Mouse (Mus musculus) lung, adult 18-20 months (tissue): ENCODE results near the gene 4930432M17Rik.

ENCODE experiments used
- DNase-seq, 2 experiments: peaks; one replicate each; pipeline ENCODE4 v3.0.0; 2022; ENCODE audit warnings: mixed read lengths in 2 of 2

The 4930432M17Rik gene

GRCm38 (mm10) chr3:121670462-121670861 is at the start of gene 4930432M17Rik:
TSS of gene 4930432M17Rik (plus strand) at chr3:121670762.
- DNase-seq, result no peak

DNA sequence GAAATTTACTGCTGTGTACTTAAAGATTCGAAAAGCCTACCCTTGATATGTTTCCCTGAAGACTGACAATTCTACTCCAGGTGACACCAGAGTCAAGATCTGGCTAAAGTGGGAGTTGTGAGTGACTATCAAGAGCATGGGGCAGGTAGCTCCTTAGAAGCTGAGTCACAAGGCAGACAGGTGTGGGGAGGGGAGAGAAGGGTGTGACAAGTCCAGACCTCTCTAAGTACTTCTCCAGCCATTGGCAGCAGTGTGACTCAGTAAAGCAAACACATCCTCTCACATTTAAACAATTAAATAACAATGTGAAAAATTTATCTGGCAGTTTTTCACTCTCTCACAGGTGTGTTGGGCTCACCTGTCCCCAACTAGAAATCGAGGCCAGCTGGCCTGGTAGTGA is 44.9 kb upstream of the 4930432M17Rik start:
- DNase-seq, result peak; percentile 83 to 87

GRCm38 (mm10) chr3:121626273-121626672 is 44.3 kb upstream of the 4930432M17Rik start:
- DNase-seq, result no peak

DNA sequence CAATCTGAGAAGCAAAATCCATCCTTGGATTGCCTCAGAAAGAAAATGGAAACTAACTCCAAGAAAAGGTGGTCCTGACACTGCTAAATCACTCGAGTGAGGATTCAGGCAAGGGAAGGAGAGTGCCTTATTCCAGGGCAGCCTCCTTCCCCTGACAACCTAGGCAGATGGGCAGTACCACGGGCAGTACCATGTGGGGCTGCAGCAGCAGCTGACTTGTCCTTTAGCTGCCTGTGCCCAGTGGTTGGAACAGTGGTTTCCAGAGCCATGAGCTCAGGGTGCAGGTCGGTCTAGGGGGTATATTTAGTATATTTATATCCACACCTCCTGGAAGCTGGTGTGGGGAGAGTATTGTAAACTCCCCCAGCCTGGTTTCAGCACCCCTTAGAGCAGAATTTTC is 42.3 kb upstream of the 4930432M17Rik start:
- DNase-seq, result no peak

DNA sequence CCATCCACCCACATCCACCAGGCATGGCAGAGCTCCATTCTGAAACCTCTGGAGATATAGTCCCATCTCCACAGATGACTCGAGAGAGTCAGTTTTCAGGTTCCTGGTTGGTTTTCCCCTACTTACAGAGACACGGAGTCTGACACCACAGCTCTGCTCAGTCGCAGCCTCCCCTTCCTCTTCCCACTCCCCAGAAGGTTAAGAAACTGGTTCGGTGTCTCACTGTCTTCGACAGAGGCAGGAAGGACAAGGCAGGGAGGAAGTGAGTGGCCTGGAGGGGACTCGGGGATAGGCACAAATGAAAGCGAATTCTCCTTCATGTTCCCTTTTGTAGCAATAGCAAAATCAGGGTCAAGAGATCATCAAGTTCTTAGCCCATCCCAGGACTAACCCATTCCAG is 39.9 kb upstream of the 4930432M17Rik start:
- DNase-seq, result no peak

DNA sequence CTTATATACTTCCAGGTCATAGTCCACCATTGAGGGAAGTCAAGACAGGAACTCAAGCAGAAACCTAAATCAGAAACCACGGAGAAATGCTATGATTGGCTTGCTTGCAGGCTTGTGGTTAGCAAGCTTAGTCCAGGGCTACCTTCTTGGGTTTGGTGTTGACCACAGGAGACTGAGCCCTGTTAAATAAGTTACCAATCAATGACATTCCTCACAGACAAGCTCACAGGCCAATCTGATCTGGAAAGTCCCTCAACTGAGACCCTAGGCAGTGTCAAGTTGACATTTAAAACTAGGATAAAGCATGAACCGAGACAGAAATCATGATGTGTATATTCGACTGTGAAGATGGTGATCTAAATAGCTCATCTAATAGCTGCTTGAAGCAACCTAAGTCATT is 35.6 kb upstream of the 4930432M17Rik start:
- no peak for DNase-seq

DNA sequence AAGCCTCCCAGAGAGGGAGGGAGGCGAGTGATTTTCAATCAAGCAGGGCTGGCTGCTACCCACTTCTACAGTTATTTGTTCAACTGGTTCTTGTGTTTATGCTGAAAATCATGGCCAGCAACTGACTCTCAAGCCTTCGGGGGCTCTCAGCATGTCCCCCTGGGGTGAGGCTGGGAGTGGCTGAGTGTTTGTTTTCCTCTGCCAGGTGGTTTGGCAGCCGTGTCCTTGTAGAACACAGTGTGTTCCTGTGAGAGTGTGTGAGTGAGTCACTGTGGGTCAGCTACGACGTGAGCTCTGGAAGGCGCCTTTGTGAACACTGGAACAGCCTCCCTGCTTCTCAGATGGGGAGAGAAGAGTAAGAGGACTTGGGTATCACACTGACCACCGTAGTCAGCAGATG is 35.1 kb upstream of the 4930432M17Rik start:
- DNase-seq, result peak; percentile 91 to 95

DNA sequence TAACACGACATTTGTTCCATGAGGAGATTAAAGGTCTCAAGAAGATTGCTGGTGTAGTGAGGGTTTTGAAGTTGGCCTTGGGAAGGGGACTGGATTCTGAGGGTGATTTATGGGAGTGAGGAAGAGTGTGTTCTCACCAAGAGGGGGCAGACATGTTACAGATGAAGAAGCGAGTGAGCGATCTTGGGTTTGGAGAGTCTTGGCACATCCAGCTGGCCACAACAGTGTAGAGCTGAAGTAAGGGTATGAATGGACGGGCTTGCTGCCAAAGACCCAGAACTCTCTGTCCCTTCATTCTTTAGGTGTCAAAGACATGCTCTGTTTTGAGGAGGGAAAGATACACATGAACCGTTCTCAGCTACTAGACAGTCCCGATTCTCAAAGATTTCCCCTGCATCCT is 34.2 kb upstream of the 4930432M17Rik start:
- peak; percentile 75 to 86 for DNase-seq

- DNase-seq, result no peak
Measured at GRCm38 (mm10) chr3:121636748-121637147, 33.8 kb upstream of the 4930432M17Rik start.

GRCm38 (mm10) chr3:121637792-121638191 is 32.8 kb upstream of the 4930432M17Rik start:
- DNase-seq, result no peak

- DNase-seq, result no peak
Measured at GRCm38 (mm10) chr3:121638241-121638640, 32.3 kb upstream of the 4930432M17Rik start.

GRCm38 (mm10) chr3:121640611-121641010 is 30.0 kb upstream of the 4930432M17Rik start:
- no peak for DNase-seq

DNA sequence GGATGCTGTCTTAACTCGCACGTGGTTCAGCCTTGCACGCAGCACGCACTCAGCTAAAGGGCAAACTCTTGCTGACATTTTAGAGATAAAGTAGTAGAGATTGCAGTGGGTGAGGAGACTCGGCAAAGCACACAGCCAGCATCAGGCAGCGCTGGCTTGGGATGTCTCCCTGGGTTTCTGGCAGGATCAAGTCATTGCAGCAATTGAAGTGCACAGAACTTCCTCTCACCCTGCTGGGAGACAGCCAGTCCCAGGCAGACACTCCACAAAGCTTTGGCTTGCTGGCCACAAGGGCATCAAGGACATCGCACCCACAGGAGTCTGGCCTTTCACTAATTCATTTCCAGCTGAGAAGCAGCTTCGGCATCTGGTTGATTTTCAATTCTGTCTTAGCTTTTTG is 27.3 kb upstream of the 4930432M17Rik start:
- DNase-seq, result peak; percentile 46 to 65

- peak; percentile 57 to 58 for DNase-seq
Measured at GRCm38 (mm10) chr3:121645447-121645846, 25.1 kb upstream of the 4930432M17Rik start.

- peak; percentile 73 to 74 for DNase-seq
Measured at GRCm38 (mm10) chr3:121646364-121647048, 24.1 kb upstream of the 4930432M17Rik start.

GRCm38 (mm10) chr3:121648238-121648778 is 22.3 kb upstream of the 4930432M17Rik start:
- no peak for DNase-seq

- DNase-seq, result peak; percentile 42 to 71
Measured at GRCm38 (mm10) chr3:121650052-121650671, 20.4 kb upstream of the 4930432M17Rik start.

DNA sequence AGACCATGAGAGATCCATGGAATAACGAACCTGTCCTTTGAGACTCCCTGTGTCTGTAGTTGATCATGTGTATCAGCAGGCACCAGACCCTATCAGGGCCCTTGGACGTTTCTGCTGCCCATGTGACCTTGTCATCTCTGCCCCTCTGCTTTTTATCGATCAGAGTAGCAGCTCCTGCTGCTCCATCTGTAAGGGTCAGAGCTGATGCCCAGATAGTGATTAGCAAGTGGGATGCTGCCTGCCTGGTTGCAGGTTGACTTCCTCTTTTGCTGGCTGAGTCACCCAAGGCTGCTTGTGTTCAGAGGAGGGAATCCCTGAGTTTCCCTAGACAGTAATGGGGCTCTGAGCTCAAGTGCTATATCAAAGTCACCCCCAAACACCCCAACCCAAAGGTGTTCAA is 18.9 kb upstream of the 4930432M17Rik start:
- DNase-seq, result no peak

GRCm38 (mm10) chr3:121652186-121652585 is 18.4 kb upstream of the 4930432M17Rik start:
- no peak for DNase-seq

DNA sequence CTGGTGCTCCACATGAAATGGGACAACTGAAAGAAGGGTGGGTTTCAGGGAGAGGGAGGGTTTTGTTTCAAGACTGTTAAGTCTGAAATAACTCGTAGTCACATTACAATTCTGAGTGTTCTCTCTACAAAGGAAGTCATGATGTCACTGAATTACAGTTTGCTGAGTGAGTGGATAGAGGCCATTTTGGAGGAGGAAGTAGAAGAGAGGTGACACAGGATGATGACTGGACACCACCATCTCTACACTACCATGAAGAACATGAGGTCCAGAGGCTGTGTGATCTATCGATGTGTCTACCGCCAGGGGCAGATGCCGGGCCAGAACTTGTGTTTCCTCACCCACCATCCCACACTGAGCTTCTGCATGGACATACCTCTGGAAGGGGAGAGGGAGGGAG is 13.6 kb upstream of the 4930432M17Rik start:
- no peak for DNase-seq

DNA sequence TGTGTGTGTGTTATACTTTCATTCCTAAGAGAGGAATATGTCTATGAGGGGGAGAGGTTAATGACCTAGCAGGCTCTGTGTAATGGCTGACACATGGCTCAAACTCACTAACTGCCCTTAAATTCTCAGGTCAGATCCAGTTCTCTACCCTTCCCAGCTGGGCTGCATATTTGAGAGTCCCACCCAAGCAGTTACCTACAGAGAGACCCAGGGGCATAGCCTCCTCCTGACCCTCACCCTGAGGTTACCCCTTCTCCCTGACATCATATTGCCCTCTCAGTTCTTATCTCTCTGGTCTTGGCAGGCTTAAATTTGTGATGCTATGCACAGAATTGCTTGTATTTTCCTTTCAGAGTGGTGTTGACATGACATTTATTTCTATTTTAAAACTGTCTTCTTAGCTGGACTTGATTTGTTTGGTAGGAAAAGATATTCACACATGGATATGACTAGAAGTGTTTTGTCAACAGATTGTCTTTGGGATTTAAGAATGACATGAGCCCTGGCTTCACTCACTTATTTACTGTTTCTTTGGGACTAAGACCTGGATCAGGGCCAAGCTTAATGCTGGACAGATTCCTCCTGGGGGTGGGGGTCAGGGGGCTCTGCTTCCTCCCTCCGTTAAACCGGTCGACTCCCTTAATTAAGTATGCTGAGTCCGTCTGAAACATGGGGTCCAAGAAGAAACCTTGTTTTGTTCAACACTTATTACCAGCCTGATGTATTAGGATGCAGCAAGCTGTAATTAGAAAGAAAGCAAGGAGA is 7.7 kb upstream of the 4930432M17Rik start:
- DNase-seq, result no peak

DNA sequence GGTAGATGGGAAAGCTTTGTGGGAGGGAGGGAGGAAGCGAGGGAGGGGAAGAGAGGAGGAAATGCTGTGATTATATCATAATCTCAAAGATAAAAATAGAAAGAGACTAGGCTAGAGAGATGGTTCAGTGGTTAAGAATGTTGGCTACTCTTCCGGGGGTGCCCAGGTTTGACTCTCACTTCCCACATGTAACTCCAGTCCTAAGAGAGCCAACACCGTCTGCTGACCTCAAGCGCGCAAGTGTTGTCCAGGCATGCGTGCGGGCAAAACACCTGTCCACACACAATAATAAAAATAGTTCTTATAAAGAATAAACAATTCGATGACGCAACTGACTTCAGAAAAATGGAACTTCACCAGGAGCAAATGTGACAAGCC is 7.1 kb upstream of the 4930432M17Rik start:
- peak in 1 of 2 experiments; percentile 25 for DNase-seq

DNA sequence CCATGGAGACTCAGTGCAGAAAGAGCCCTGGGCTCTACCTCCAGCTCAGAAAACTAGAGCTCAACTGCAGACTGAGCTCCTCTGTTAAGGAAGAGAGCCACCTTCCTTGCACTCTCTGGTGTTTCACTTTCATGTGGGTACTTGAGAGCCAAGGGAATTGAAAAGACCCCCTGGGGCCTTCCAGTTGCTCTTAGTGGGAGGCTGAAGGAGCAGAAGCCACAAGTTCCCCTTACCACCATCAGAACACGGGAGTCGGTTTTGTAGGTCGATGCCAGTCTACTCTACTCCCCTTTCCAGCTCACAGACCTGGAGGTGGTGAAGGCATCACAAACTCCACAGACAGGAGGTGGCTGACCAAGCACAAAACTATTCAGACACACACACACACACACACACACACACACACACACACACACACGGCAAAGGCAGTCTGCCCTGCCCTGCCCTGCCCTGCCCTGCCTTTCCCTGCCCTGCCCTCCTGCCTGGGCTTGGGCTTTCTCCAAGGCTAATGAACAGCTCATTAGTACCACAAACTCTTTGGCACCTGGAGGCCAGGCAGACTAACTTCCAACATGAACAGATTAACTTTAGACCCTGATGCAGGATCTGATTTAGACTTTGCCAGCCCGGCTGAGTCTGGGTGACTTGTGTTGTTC is 1.7 kb downstream of the 4930432M17Rik start:
- no peak for DNase-seq
